Mouse (Mus musculus) kidney, adult 2 months (tissue): Measurements from ENCODE around the gene Cpped1.

Experiments used
- CTCF ChIP-seq: fragments of 200-500 bp; conservative IDR thresholded peaks from 2 replicates; pipeline ENCODE4 v1.5.1; 2011; ENCODE audit warnings: low read depth, mild to moderate bottlenecking, control low read depth, low read length, moderate library complexity, mixed read lengths; ENCODE audit not compliant: insufficient read depth, insufficient read length
- POLR2A ChIP-seq: fragments of 200-500 bp; IDR thresholded peaks from one replicate; pipeline ENCODE4 v1.6.1; 2011; ENCODE audit warnings: low read depth, low read length, control low read depth

DNA sequence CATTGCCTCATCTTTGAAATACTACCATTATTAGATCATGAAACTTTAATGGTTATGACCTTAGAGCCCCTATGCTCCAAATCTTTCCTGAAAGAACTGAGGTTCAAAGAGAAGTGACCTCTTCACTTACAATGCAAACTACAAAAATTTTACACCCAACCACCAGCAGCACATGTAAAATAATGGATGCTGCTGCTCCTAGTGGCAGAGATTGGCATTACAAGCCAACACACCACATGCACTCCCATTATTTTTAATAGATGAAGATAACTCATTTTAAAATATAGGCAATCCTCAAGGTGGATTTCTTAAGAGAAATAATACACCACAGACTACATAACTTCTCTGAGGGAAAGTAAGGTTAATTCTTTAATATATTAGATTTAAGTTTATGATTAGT is 31.2 kb upstream of the Cpped1 start:
- TF ChIP-seq CTCF = peak; percentile 48
- TF ChIP-seq POLR2A = no peak
